Mouse (Mus musculus) midbrain, embryonic 14.5 days (tissue): ENCODE data around the gene Tep1. TPM values are rescaled to one million over a fixed set of nuclear protein-coding genes. Genes with fewer than 3 reads are reported as not detected.
A peak's percentile ranks its signal among the peaks of the same experiment; 100 is the strongest.

ENCODE experiments used
- ATAC-seq: fragments of 200-750 bp; cut with Nextera tagmentation; 2 replicates; pipeline ENCODE4 v1.8.0; 2017; ENCODE audit warnings: moderate number of reproducible peaks, moderate library complexity; ENCODE audit not compliant: low FRiP score, low TSS enrichment
- DNase-seq: peaks from one replicate; pipeline ENCODE4 v3.0.0-alpha.2; 2015
- H3K27ac ChIP-seq: fragments of 300-500 bp; sonication (generic); replicated peaks from 2 replicates; pipeline ENCODE4 v1.5.1; 2014; ENCODE audit warnings: mild to moderate bottlenecking, low read depth, low read length, moderate library complexity
- H3K27me3 ChIP-seq: fragments of 300-500 bp; sonication (generic); 2 replicates; pipeline ENCODE4 v1.6.1; 2014; ENCODE audit warnings: low read length, control low read depth, mixed read lengths; ENCODE audit not compliant: control insufficient read depth, insufficient read depth
- H3K36me3 ChIP-seq: fragments of 300-500 bp; sonication (generic); 2 replicates; pipeline ENCODE4 v1.6.1; 2014; ENCODE audit warnings: low read length, control low read depth; ENCODE audit not compliant: control insufficient read depth, insufficient read depth
- H3K4me1 ChIP-seq: fragments of 300-500 bp; sonication (generic); 2 replicates; pipeline ENCODE4 v1.6.1; 2014; ENCODE audit warnings: mild to moderate bottlenecking, antibody characterized with exemption, low read length, control low read depth; ENCODE audit not compliant: control insufficient read depth, insufficient read depth
- H3K4me2 ChIP-seq: fragments of 300-500 bp; sonication (generic); 2 replicates; pipeline ENCODE4 v1.6.1; 2014; ENCODE audit warnings: mild to moderate bottlenecking, low read length, moderate library complexity
- H3K4me3 ChIP-seq: fragments of 300-500 bp; sonication (generic); replicated peaks from 2 replicates; pipeline ENCODE4 v1.5.1; 2014; ENCODE audit warnings: low read depth, low read length
- H3K9ac ChIP-seq: fragments of 300-500 bp; sonication (generic); replicated peaks from 2 replicates; pipeline ENCODE4 v1.6.1; 2014; ENCODE audit warnings: mild to moderate bottlenecking, low read length, moderate library complexity
- H3K9me3 ChIP-seq: fragments of 300-500 bp; sonication (generic); 2 replicates; pipeline ENCODE4 v1.6.1; 2016; ENCODE audit warnings: low read length, control low read depth, mixed read lengths; ENCODE audit not compliant: control insufficient read depth
- WGBS: fragments of 180-500 bp; shearing (Covaris S2); extraction: QIAGEN DNeasy Blood & Tissue Kit; methylation state at CpG from one replicate; pipeline ENCODE4 v1.1.7; 2014; 5-methylcytosine and 5-hydroxymethylcytosine counted together
- polyA plus RNA-seq: library from polyadenylated mRNA; unstranded; fragments of >200 nt; fragmentation: Nextera tagmentation; extraction: Ambion mirVana; gene quantifications from 2 replicates; pipeline ENCODE4 v1.2.1, GENCODE M21; 2014

Tep1 gene
- polyA plus RNA-seq, 1 experiment from 2014 or later, result 3.4 TPM

DNA sequence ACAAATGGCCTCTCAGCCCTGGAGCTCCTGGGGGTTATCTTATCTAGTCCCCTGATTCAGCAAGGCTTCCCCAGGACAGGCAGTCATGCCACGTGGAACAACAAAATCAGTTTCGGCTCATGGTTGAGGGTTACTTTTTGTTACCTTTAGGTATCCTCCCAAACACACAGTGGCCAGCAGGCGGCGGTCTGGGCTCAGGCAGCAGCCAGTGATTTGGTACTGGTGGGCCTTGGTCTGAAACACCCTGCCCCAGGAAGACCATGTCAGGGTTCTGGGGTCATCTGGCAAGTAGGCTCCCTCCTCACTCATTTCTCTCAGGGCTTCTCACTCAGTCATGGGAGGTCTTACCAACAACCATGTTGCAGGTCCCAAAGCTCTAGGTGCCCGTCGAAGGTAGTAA is 33.1 kb downstream of the Tep1 start:
- DNase-seq (peak; percentile 12), ATAC-seq (no peak)
- Histone ChIP-seq H3K36me3 (no peaks in the 10 kb centered on the region), H3K27me3 (no peaks in the 10 kb centered on the region), H3K9ac (no peak overlapping the region), H3K4me1 (no peaks in the 10 kb centered on the region), H3K27ac (no peak overlapping the region), H3K4me2 (no peak overlapping the region), H3K9me3 (no peaks in the 10 kb centered on the region), H3K4me3 (no peak overlapping the region)
- 63% methylated on average over 6 of the region's 6 CpGs for WGBS

DNA sequence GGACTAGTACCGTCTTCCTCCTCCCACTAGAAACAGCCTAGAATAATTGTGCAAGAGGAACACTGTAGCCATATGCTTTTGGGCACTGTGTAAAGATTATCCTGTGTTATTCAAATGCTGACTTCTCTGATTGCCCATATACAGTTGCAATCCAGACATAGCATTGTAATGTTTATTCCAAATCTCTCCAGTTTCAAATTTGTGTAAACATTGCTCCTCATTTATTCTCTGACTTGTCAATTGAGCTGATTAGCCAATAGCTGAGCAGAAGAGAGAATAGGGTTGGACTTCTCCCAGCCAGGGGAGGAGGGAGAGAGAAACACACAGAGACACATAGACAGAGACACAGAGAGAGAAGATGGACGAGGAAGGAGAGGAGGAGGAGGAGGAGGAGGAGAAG is 35.9 kb downstream of the Tep1 start:
- Histone ChIP-seq H3K9me3 (no peaks in the 10 kb centered on the region), H3K4me1 (no peaks in the 10 kb centered on the region), H3K4me2 (no peak overlapping the region), H3K36me3 (no peaks in the 10 kb centered on the region), H3K9ac (no peak overlapping the region), H3K27ac (no peak overlapping the region), H3K4me3 (no peak overlapping the region), H3K27me3 (no peaks in the 10 kb centered on the region)
- WGBS, result 63% methylated on average over 2 of the region's 2 CpGs
- ATAC-seq (no peak), DNase-seq (no peak)

DNA sequence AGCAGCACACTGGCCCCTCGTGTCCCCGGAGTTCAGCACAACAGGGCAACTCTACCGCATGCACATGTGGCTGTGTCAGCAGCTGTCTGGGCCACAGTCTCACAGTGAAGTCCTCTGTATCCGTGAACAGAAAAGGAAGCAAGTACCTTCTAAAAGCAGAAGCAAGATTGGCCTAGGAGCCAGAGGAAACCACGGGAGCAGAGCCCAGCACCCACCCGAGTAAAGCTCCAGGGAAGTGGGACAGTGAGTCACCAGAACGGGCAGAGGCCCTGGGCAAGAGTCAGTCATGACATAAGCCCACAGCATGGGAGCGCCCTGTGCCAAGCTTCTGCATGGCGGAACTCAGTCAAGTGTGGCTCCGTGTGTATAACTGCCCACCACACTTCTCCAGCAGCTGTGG is 36.4 kb downstream of the Tep1 start:
- H3K9me3 ChIP-seq, result no peaks in the 10 kb centered on the region
- no peaks in the 10 kb centered on the region for H3K36me3 ChIP-seq
- H3K4me1 ChIP-seq, result no peaks in the 10 kb centered on the region
- DNase-seq (no peak), ATAC-seq (no peak)
- no peaks in the 10 kb centered on the region for H3K27me3 ChIP-seq
- no peak overlapping the region for H3K9ac ChIP-seq
- H3K4me3 ChIP-seq, result no peak overlapping the region
- WGBS, result 91% methylated on average over 10 of the region's 10 CpGs
- H3K4me2 ChIP-seq, result no peak overlapping the region
- H3K27ac ChIP-seq, result no peak overlapping the region

DNA sequence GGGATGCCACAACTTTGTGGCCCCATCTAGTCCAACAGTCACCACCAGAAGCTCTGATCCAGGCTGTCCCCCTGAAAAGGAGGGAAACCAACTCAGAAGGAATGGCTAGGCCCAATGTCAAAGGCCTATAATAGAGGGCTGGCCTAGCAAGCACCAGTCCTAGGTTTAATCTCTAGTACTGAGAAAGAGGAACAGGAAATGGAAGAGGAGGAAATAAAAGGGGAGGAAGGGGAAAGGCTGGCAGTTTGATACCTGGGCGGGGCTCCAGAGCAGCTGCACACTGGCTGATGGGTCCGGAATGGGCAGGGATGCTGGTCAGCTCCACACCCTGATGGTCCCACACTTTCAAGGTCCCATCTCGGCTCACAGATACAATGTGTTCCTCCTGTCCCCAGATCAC is 40.5 kb downstream of the Tep1 start:
- Histone ChIP-seq H3K4me1 (no peaks in the 10 kb centered on the region), H3K9ac (no peak overlapping the region), H3K36me3 (no peaks in the 10 kb centered on the region), H3K4me2 (no peak overlapping the region), H3K27ac (no peak overlapping the region), H3K9me3 (no peaks in the 10 kb centered on the region), H3K4me3 (no peak overlapping the region), H3K27me3 (no peaks in the 10 kb centered on the region)
- DNase-seq, result no peak
- ATAC-seq, result no peak
- WGBS, result 83% methylated on average over 3 of the region's 3 CpGs

DNA sequence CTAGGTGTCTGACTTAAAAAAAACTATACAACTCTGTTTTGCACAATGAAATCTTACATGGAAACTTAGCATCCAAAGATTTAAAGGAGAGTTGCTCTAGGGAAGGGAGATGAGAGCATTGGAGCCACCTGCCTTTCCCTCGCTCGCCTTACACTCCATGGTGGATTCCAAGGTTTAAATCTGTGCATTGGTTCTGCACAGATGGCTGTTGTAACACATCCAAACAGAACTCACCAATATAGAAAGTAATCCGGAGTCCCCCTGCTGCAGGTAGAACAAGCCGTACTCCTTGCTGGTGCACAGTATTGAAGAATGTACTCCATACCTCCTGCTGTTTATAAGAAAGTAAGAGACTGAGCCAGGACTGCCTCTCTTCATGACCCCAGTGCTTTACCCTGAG is 43.8 kb downstream of the Tep1 start:
- ATAC-seq, result no peak
- no peaks in the 10 kb centered on the region for H3K9me3 ChIP-seq
- DNase-seq, result no peak
- no peak overlapping the region for H3K4me2 ChIP-seq
- H3K36me3 ChIP-seq, result peaks cover 17% of the 10 kb centered on the region
- no peaks in the 10 kb centered on the region for H3K4me1 ChIP-seq
- no peak overlapping the region for H3K9ac ChIP-seq
- H3K27ac ChIP-seq, result no peak overlapping the region
- H3K27me3 ChIP-seq, result no peaks in the 10 kb centered on the region
- no peak overlapping the region for H3K4me3 ChIP-seq
- 86% methylated on average over 4 of the region's 4 CpGs for WGBS

DNA sequence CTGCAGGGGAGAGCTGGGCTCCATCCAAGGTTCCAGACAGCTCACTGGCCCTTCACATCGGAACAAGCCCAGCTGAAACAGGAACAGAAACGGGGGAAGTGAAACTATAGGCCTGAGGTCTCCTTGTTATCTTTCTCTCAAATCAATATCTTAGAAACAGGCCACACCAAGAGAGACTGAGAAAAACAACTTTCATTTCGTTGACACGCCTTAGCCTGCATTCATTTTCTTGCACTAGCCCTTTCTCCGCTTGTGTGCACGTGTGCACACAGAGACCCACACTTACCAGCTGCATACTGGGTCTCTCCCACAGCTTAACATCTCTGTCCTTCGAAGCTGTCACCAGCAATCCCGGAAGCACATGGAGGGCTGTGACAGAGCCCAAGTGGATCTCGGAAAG is 46.1 kb downstream of the Tep1 start:
- peaks cover 39% of the 10 kb centered on the region for H3K36me3 ChIP-seq
- DNase-seq, result no peak
- 91% methylated on average over 9 of the region's 9 CpGs for WGBS
- H3K4me1 ChIP-seq, result no peaks in the 10 kb centered on the region
- H3K4me2 ChIP-seq, result no peak overlapping the region
- H3K4me3 ChIP-seq, result no peak overlapping the region
- H3K9me3 ChIP-seq, result no peaks in the 10 kb centered on the region
- no peak overlapping the region for H3K9ac ChIP-seq
- no peaks in the 10 kb centered on the region for H3K27me3 ChIP-seq
- H3K27ac ChIP-seq, result no peak overlapping the region
- no peak for ATAC-seq

DNA sequence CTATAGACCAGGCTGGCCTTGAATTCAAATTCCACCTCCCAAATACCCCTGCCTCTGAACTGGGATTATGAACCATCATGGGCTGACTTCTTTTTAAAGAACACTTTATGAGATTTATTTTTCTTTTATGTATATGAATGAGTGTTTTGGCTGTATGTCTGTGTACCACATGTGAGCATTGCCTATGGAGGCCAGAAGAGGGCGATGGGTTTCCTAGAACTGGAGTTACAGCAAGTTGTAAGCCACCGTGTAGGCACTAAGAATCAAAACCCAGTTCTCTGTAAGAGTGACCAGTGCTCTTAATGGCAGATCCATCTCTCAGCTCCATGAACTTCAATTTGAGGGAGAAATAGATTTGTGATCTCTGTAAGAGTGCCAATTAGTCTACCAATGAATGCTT is 47.1 kb downstream of the Tep1 start:
- WGBS, result 78% methylated on average over 2 of the region's 2 CpGs
- no peaks in the 10 kb centered on the region for H3K9me3 ChIP-seq
- H3K4me2 ChIP-seq, result no peak overlapping the region
- no peak overlapping the region for H3K27ac ChIP-seq
- DNase-seq, result no peak
- H3K9ac ChIP-seq, result no peak overlapping the region
- H3K36me3 ChIP-seq, result peaks cover 44% of the 10 kb centered on the region
- H3K27me3 ChIP-seq, result no peaks in the 10 kb centered on the region
- no peaks in the 10 kb centered on the region for H3K4me1 ChIP-seq
- no peak for ATAC-seq
- no peak overlapping the region for H3K4me3 ChIP-seq

DNA sequence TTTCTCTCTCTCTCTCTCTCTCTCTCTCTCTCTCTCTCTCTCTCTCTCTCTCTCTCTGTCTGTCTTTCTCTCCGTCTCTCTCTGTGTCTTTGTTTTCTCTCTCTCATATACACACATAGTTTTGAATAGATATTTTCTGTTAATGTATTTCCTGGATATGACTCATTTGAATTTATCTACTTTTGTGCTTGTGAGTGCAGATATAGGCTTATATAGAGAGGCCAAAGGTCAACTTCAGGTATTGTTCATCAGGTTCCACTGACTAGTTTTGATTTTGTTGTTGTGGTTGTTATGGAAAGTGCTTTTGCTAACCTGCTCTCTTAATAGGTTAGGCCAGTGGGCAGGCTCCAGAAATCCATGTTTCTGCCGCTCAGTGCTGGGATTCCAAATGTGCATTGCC is 57.3 kb downstream of the Tep1 start:
- no peaks in the 10 kb centered on the region for H3K9me3 ChIP-seq
- no peaks in the 10 kb centered on the region for H3K27me3 ChIP-seq
- H3K4me1 ChIP-seq, result no peaks in the 10 kb centered on the region
- DNase-seq (no peak), ATAC-seq (no peak)
- H3K27ac ChIP-seq, result no peak overlapping the region
- H3K4me2 ChIP-seq, result no peak overlapping the region
- H3K4me3 ChIP-seq, result no peak overlapping the region
- H3K9ac ChIP-seq, result no peak overlapping the region
- H3K36me3 ChIP-seq, result peaks cover 59% of the 10 kb centered on the region
- WGBS, result 95% methylated on average over 2 of the region's 2 CpGs

DNA sequence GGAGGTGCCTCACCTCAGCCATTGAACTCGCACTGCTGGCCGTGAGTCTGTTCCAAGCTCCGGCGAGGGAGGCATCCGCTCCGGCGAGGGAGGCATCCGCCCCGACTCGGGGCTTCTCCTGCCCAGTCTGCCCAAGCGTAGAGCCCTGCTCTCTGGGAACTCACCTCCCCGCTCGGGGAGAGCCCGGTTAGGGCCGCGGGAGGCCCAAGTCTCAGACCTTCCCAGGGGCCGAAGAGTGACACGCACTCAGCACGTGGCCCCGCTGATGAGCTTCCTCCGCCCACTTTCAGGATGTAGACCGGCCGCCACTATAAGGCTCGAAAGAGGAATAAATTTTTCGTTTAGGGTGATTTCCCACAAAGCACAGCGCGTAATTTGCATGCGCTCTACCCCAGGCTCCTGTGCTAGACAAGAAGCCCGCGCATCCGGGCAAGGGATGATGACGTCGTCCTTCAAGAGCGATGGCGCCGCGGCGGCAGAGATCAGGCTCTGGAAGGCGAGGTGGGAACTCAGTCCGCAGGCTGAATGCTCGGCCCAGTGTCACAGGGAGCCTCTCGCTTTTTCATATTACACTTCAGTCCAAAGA is 62.8 kb downstream of the Tep1 start, which contains the start of the genes Ccnb1ip1 and Parp2:
Ccnb1ip1 (minus strand) TSS at position 246 of the 586 bp plus-strand sequence.
Parp2 (plus strand) TSS at position 355 of the 586 bp plus-strand sequence.
- Histone ChIP-seq H3K4me1 (no peaks in the 10 kb centered on the region), H3K9me3 (no peaks in the 10 kb centered on the region), H3K4me3 (peak within 1 kb of the TSS; percentile 50), H3K27me3 (no peaks in the 10 kb centered on the region), H3K36me3 (peaks cover 15% of the 10 kb centered on the region), H3K4me2 (peak within 1 kb of the TSS; percentile 63), H3K27ac (peak within 1 kb of the TSS; percentile 91), H3K9ac (peak within 1 kb of the TSS; percentile 63)
- ATAC-seq (peak; percentile 97), DNase-seq (peak; percentile 98)
- under 1% methylated on average over 42 of the region's 42 CpGs for whole genome bisulfite sequencing
